Mouse (Mus musculus) cerebellum, adult 8-10 months (tissue): ENCODE measurements around the gene Epb42.
A peak's percentile ranks its signal among the peaks of the same experiment; 100 is the strongest.
"Not testable (repeated sequence)": the region's sequence is repeated elsewhere in the genome, so short reads cannot be mapped to it uniquely, and the experiment has no call there.

Experiments
- DNase-seq: peaks from one replicate; pipeline ENCODE4 v3.0.0; 2022

The Epb42 gene

GRCm38 (mm10) chr2:121007925-121008663 lies 28.8 kb downstream of the Epb42 start, which contains the start of gene Ccndbp1:
Gene Ccndbp1 (plus strand): TSS chr2:121008403.
- DNase-seq, result peak; percentile 78

- peak; percentile 84 for DNase-seq
These were observed 29.9 kb downstream of the Epb42 start for GRCm38 (mm10) chr2:121006986-121007385.

- peak; percentile 81 for DNase-seq
These were observed 32.7 kb downstream of the Epb42 start for GRCm38 (mm10) chr2:121004018-121004811.

- DNase-seq, result no peak
These were observed 33.3 kb downstream of the Epb42 start for GRCm38 (mm10) chr2:121003586-121003985.

GRCm38 (mm10) chr2:120998863-120999262 lies 38.0 kb downstream of the Epb42 start:
- DNase-seq, result no peak

- not testable (repeated sequence) for DNase-seq
These were observed 40.3 kb downstream of the Epb42 start for GRCm38 (mm10) chr2:120996607-120997006.

GRCm38 (mm10) chr2:120991196-120991595 lies 45.7 kb downstream of the Epb42 start:
- no peak for DNase-seq

- no peak for DNase-seq
These were observed 51.6 kb downstream of the Epb42 start for GRCm38 (mm10) chr2:120985241-120985640.

- no peak for DNase-seq
These were observed 53.3 kb downstream of the Epb42 start for GRCm38 (mm10) chr2:120983611-120984010.

- no peak for DNase-seq
These were observed 56.0 kb downstream of the Epb42 start for GRCm38 (mm10) chr2:120980861-120981260.

- no peak for DNase-seq
These were observed 57.1 kb downstream of the Epb42 start for GRCm38 (mm10) chr2:120979819-120980218.

GRCm38 (mm10) chr2:120978693-120979037 lies 58.2 kb downstream of the Epb42 start:
- no peak for DNase-seq

- DNase-seq, result no peak
These were observed 58.8 kb downstream of the Epb42 start for GRCm38 (mm10) chr2:120977926-120978692.

GRCm38 (mm10) chr2:120976990-120977925 lies 59.6 kb downstream of the Epb42 start, which contains the start of gene Tmem62:
Gene Tmem62 (plus strand): TSS chr2:120977017.
- DNase-seq, result peak; percentile 78

- DNase-seq, result no peak
These were observed 60.6 kb downstream of the Epb42 start for GRCm38 (mm10) chr2:120976308-120976707.

- DNase-seq, result no peak
These were observed 63.9 kb downstream of the Epb42 start for GRCm38 (mm10) chr2:120972964-120973363.

GRCm38 (mm10) chr2:120972257-120972656 lies 64.6 kb downstream of the Epb42 start:
- DNase-seq, result not testable (repeated sequence)

- no peak for DNase-seq
These were observed 65.1 kb downstream of the Epb42 start for GRCm38 (mm10) chr2:120971766-120972165.

GRCm38 (mm10) chr2:120970559-120971080 lies 66.3 kb downstream of the Epb42 start, which contains the start of gene Ubr1:
Gene Ubr1 (minus strand): TSS chr2:120970715.
- peak; percentile 78 for DNase-seq

GRCm38 (mm10) chr2:120970045-120970539 lies 66.8 kb downstream of the Epb42 start:
- no peak for DNase-seq
